Mouse (Mus musculus) embryonic facial prominence, embryonic 11.5 days (tissue): ENCODE measurements at regions not wholly inside any gene's neighbourhood (a gene's known extent, or its start where the extent isn't known, plus 50 kb on each side); places are given as distances from the start of the nearest gene placed in this dataset.

ENCODE experiments used
- ATAC-seq: fragments of 200-750 bp; cut with Nextera tagmentation; replicated peaks from 2 replicates; pipeline ENCODE4 v1.8.0; 2017; ENCODE audit warnings: low read depth; ENCODE audit not compliant: insufficient number of reproducible peaks, low FRiP score, low TSS enrichment
- DNase-seq: peaks from one replicate; pipeline ENCODE4 v3.0.0-alpha.2; 2015; ENCODE audit warnings: low spot score
- H3K27ac ChIP-seq: fragments of 300-500 bp; sonication (generic); replicated peaks from 2 replicates; pipeline ENCODE4 v1.5.1; 2014; ENCODE audit warnings: mild to moderate bottlenecking, low read depth, low read length, control low read depth
- H3K27me3 ChIP-seq: fragments of 300-500 bp; sonication (generic); 2 replicates; pipeline ENCODE4 v1.6.1; 2014; ENCODE audit warnings: mild to moderate bottlenecking, low read length, moderate library complexity, mixed read lengths; ENCODE audit not compliant: control insufficient read depth, insufficient read depth
- H3K36me3 ChIP-seq: fragments of 300-500 bp; sonication (generic); replicated peaks from 2 replicates; pipeline ENCODE4 v1.6.1; 2014; ENCODE audit warnings: low read depth, mild to moderate bottlenecking, low read length, moderate library complexity, mixed read lengths; ENCODE audit not compliant: control insufficient read depth, insufficient read depth
- H3K4me1 ChIP-seq: fragments of 300-500 bp; sonication (generic); 2 replicates; pipeline ENCODE4 v1.6.1; 2014; ENCODE audit warnings: low read length, mixed read lengths; ENCODE audit not compliant: control insufficient read depth, insufficient read depth
- H3K4me2 ChIP-seq: fragments of 300-500 bp; sonication (generic); 2 replicates; pipeline ENCODE4 v1.6.1; 2014; ENCODE audit warnings: low read depth, mild to moderate bottlenecking, control low read depth, low read length, moderate library complexity
- H3K4me3 ChIP-seq: fragments of 300-500 bp; sonication (generic); 2 replicates; pipeline ENCODE4 v1.5.1; 2014; ENCODE audit warnings: low read depth, low read length, control low read depth
- H3K9ac ChIP-seq: fragments of 300-500 bp; sonication (generic); replicated peaks from 2 replicates; pipeline ENCODE4 v1.6.1; 2014; ENCODE audit warnings: mild to moderate bottlenecking, control low read depth, low read length
- H3K9me3 ChIP-seq: fragments of 300-500 bp; sonication (generic); replicated peaks from 2 replicates; pipeline ENCODE4 v1.6.1; 2016; ENCODE audit warnings: mild to moderate bottlenecking, low read length, inconsistent platforms, mixed read lengths; ENCODE audit not compliant: control insufficient read depth
- WGBS: fragments of 180-500 bp; shearing (Covaris S2); extraction: QIAGEN DNeasy Blood & Tissue Kit; methylation state at CpG from one replicate; pipeline ENCODE4 v1.1.7; 2014; 5-methylcytosine and 5-hydroxymethylcytosine counted together

DNA sequence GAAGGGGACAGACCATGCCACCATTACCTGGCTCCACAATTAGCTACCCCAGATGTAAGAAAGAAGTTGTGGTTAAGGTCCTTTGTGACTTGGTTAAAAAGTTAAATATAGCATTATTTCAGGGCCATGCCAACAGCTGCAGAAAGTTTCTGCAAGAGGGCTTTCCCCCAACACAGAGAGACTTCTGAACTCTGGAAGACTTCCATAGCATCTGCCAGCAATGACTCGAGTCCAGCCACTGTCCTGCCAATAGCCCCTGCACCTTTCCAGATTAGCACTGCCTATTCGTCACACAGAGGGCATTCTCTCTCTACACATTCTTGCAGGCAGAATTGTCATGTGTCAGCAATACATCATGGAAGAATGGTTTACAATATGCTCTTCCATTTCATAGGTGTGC is 89.3 kb upstream of the Ghr start:
- ATAC-seq (no peak), DNase-seq (no peak)
- Histone ChIP-seq H3K9me3 (no peaks in the 10 kb centered on the region), H3K27me3 (no peaks in the 10 kb centered on the region), H3K27ac (no peak overlapping the region), H3K9ac (no peak overlapping the region), H3K4me1 (no peaks in the 10 kb centered on the region), H3K4me3 (no peak overlapping the region), H3K4me2 (no peak overlapping the region), H3K36me3 (no peaks in the 10 kb centered on the region)
- WGBS, result 85% methylated on average over 2 of the region's 2 CpGs

DNA sequence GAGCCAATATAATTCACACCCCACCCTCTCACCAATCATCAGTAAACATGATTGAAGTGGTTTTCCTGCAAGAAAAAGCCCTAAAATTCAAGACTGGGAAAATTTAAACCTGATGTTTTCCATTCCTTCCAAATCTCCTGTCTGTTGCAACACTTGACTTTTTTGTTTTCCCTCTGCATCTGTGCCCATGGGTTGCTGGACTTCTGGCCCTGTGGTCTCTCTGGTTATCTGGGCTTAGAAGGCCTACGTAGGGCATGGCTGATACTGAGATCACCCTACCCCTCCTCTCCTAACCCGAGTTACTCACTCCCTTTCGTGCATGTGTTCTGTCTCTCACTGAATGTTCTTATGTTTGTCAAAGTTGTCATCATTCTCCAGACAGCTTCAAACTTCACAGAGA is 87.9 kb upstream of the Ghr start:
- no peaks in the 10 kb centered on the region for H3K27me3 ChIP-seq
- H3K27ac ChIP-seq, result no peak overlapping the region
- H3K4me1 ChIP-seq, result no peaks in the 10 kb centered on the region
- H3K4me3 ChIP-seq, result no peak overlapping the region
- 82% methylated on average over 3 of the region's 3 CpGs for WGBS
- DNase-seq (no peak), ATAC-seq (no peak)
- H3K9ac ChIP-seq, result no peak overlapping the region
- no peaks in the 10 kb centered on the region for H3K36me3 ChIP-seq
- H3K4me2 ChIP-seq, result no peak overlapping the region
- H3K9me3 ChIP-seq, result no peaks in the 10 kb centered on the region

GRCm38 (mm10) chr15:3669411-3669810 is 86.1 kb upstream of the Ghr start:
- Histone ChIP-seq H3K27me3 (no peaks in the 10 kb centered on the region), H3K4me3 (no peak overlapping the region), H3K4me1 (no peaks in the 10 kb centered on the region), H3K36me3 (no peaks in the 10 kb centered on the region), H3K9me3 (no peaks in the 10 kb centered on the region), H3K4me2 (no peak overlapping the region), H3K27ac (no peak overlapping the region), H3K9ac (no peak overlapping the region)
- WGBS, result 92% methylated on average over 1 of the region's 1 CpGs
- no peak for DNase-seq
- no peak for ATAC-seq

DNA sequence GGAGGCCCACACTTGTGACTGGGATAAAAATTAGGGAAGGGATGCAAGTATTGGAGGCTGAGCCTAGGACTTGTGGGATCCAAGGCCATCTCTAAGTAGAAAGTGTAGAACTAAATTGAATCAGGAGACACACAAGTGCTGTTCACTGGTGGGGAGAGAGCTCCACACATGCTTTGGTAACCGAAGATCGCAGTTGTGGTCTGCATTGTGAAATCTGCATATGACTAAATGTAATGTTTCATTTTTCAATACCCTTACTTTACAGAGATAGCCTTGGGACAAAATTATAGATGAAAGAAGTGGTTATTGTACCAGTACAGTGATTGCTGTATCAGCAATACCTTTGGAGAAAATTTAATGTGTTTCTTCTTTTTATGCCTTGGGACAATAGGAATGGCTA is 85.6 kb upstream of the Ghr start:
- Histone ChIP-seq H3K9ac (no peak overlapping the region), H3K9me3 (no peaks in the 10 kb centered on the region), H3K27me3 (no peaks in the 10 kb centered on the region), H3K4me1 (no peaks in the 10 kb centered on the region), H3K4me3 (no peak overlapping the region), H3K27ac (no peak overlapping the region), H3K4me2 (no peak overlapping the region), H3K36me3 (no peaks in the 10 kb centered on the region)
- DNase-seq (no peak), ATAC-seq (no peak)
- WGBS, result 89% methylated on average over 2 of the region's 2 CpGs

- ATAC-seq (no peak), DNase-seq (no peak)
- no peaks in the 10 kb centered on the region for H3K36me3 ChIP-seq
- H3K9ac ChIP-seq, result no peak overlapping the region
- no peak overlapping the region for H3K4me3 ChIP-seq
- WGBS, result 76% methylated on average over 1 of the region's 1 CpGs
- no peaks in the 10 kb centered on the region for H3K4me1 ChIP-seq
- H3K27ac ChIP-seq, result no peak overlapping the region
- H3K9me3 ChIP-seq, result no peaks in the 10 kb centered on the region
- H3K27me3 ChIP-seq, result no peaks in the 10 kb centered on the region
- H3K4me2 ChIP-seq, result no peak overlapping the region
Observed at GRCm38 (mm10) chr15:3648741-3649140, 65.4 kb upstream of the Ghr start.

DNA sequence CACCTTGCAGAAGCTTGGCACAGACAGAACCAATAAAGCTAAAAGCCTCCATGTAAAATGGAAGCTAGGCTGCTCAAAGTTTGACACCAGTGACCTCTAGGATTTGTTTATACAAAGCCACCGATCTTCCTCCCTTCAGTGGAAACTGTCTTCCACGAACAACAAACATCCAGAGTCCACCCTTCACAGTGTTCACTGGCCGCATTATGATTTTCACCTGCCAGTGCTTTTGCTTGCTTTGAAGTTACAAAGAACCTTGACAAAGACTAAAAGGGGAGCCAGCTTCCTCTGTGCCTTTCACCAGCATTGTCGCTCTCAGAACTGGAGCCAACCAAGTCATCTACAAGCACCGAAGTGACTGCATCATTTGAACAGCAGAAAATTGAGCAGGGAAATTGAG is 56.8 kb upstream of the Ghr start:
- Histone ChIP-seq H3K9me3 (no peaks in the 10 kb centered on the region), H3K36me3 (no peaks in the 10 kb centered on the region), H3K4me1 (no peaks in the 10 kb centered on the region), H3K4me3 (no peak overlapping the region), H3K27ac (no peak overlapping the region), H3K27me3 (no peaks in the 10 kb centered on the region), H3K9ac (no peak overlapping the region), H3K4me2 (no peak overlapping the region)
- DNase-seq (no peak), ATAC-seq (no peak)
- 68% methylated on average over 5 of the region's 5 CpGs for WGBS
